Mouse (Mus musculus) embryonic fibroblast, embryonic 13.5 days (primary cell): ENCODE results near the gene Snapin.

Experiments used
- CTCF ChIP-seq: IDR thresholded peaks from 2 replicates; pipeline ENCODE4 v1.5.1; 2011; ENCODE audit warnings: mild to moderate bottlenecking, control low read depth, low read length, moderate library complexity, borderline replicate concordance; ENCODE audit not compliant: insufficient read depth
- POLR2A ChIP-seq: IDR thresholded peaks from 2 replicates; pipeline ENCODE4 v1.6.1; 2011; ENCODE audit warnings: low read depth, mild to moderate bottlenecking, control low read depth, low read length, moderate library complexity

GRCm38 (mm10) chr3:90488576-90488975 is 2.3 kb downstream of the Snapin start:
- TF ChIP-seq CTCF, result no peak
- no peak for TF ChIP-seq POLR2A
